Mouse (Mus musculus) limb, embryonic 14.5 days (tissue): Measurements from ENCODE around the gene Kel. TPM values are rescaled to one million over a fixed set of nuclear protein-coding genes. Genes with fewer than 3 reads are reported as not detected.

Source experiments
- ATAC-seq: fragments of 200-750 bp; cut with Nextera tagmentation; 2 replicates; pipeline ENCODE4 v1.8.0; 2017; ENCODE audit warnings: low read depth, moderate number of reproducible peaks, moderate TSS enrichment; ENCODE audit not compliant: low FRiP score
- DNase-seq: peaks from one replicate; pipeline ENCODE4 v3.0.0-alpha.2; 2015; ENCODE audit warnings: low spot score
- H3K27ac ChIP-seq: fragments of 300-500 bp; sonication (generic); replicated peaks from 2 replicates; pipeline ENCODE4 v1.5.1; 2014; ENCODE audit warnings: low read depth, mild to moderate bottlenecking, low read length, moderate library complexity, mixed read lengths
- H3K27me3 ChIP-seq: fragments of 300-500 bp; sonication (generic); 2 replicates; pipeline ENCODE4 v1.6.1; 2014; ENCODE audit warnings: low read length, mixed read lengths; ENCODE audit not compliant: control insufficient read depth, insufficient read depth
- H3K36me3 ChIP-seq: fragments of 300-500 bp; sonication (generic); 2 replicates; pipeline ENCODE4 v1.6.1; 2014; ENCODE audit warnings: mild to moderate bottlenecking, low read length, moderate library complexity, mixed read lengths; ENCODE audit not compliant: control insufficient read depth, insufficient read depth
- H3K4me1 ChIP-seq: fragments of 300-500 bp; sonication (generic); 2 replicates; pipeline ENCODE4 v1.6.1; 2014; ENCODE audit warnings: antibody characterized with exemption, low read length, mixed read lengths; ENCODE audit not compliant: control insufficient read depth, insufficient read depth
- H3K4me2 ChIP-seq: fragments of 300-500 bp; sonication (generic); replicated peaks from 2 replicates; pipeline ENCODE4 v1.6.1; 2014; ENCODE audit warnings: low read depth, mild to moderate bottlenecking, low read length, moderate library complexity; ENCODE audit not compliant: severe bottlenecking
- H3K4me3 ChIP-seq: fragments of 300-500 bp; sonication (generic); replicated peaks from 2 replicates; pipeline ENCODE4 v1.5.1; 2014; ENCODE audit warnings: low read length
- H3K9ac ChIP-seq: fragments of 300-500 bp; sonication (generic); 2 replicates; pipeline ENCODE4 v1.6.1; 2014; ENCODE audit warnings: mild to moderate bottlenecking, low read depth, low read length, moderate library complexity; ENCODE audit not compliant: severe bottlenecking
- H3K9me3 ChIP-seq: fragments of 300-500 bp; sonication (generic); 2 replicates; pipeline ENCODE4 v1.6.1; 2016; ENCODE audit warnings: low read length; ENCODE audit not compliant: control insufficient read depth
- POLR2A ChIP-seq: fragments of 200-500 bp; IDR thresholded peaks from 2 replicates; pipeline ENCODE4 v1.8.0; 2012; ENCODE audit warnings: inconsistent platforms, mild to moderate bottlenecking, moderate library complexity, borderline replicate concordance; ENCODE audit not compliant: insufficient read depth, insufficient read length; ENCODE audit errors: extremely low read depth
- WGBS: fragments of 180-500 bp; shearing (Covaris S2); extraction: QIAGEN DNeasy Blood & Tissue Kit; methylation state at CpG from one replicate; pipeline ENCODE4 v1.1.7; 2014; 5-methylcytosine and 5-hydroxymethylcytosine counted together
- polyA plus RNA-seq, 2 experiments: library from polyadenylated mRNA; depleted of rRNA in 1 of 2; stranded (reverse) in 1 of 2; unstranded in 1 of 2; fragments of >200 nt; fragmentation: Nextera tagmentation in 1 of 2; extraction: Ambion mirVana in 1 of 2; gene quantifications; 2 replicates each; pipeline versions ENCODE4 v1.2.1 to v1.2.3; 2012 to 2014

Kel gene
- polyA plus RNA-seq, 2 experiments = 0.56 to 2.5 TPM

DNA sequence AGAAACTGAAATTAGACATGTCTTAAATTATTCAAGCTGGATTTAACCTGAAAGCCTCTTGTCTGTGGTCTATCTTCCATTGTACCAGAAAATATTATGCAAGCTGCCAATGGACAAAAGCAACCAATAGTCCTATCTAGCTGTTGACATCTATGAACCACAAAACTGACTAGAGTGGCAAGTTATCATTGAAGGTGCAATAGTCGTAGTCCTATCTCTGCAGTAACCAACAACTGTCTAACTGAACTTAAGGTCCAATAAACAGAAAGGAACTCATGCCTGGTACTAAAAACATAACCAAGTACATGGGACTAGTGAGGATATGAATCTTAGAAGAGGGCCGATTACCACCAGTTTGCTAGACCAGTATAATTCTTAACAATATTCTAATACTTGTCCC is 27.6 kb downstream of the Kel start:
- no peak for TF ChIP-seq POLR2A
- WGBS = 94% methylated on average over 2 of the region's 2 CpGs

DNA sequence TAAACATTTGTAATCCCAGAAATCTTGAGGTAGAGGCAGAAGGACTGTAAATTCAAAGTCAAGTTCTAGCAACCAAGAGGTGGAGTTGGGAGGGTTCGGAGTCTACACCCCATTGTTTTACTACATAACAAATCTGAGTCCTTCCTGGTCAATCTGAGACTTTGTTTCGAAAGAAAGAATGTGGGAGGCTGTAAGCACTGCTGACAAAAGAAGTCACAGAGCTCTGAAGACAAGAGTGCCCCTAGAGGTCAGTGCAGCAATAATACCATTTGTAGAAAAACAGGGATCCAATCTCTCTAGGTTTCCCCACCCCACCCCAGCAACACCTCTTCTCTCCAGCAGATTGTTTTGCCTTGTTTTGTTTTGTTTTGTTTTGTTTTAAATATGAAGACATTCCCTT is 41.8 kb downstream of the Kel start:
- TF ChIP-seq POLR2A = no peak
- H3K9ac ChIP-seq = no peak overlapping the region
- no peak overlapping the region for H3K27ac ChIP-seq
- ATAC-seq (no peak), DNase-seq (no peak)
- no peaks in the 10 kb centered on the region for H3K36me3 ChIP-seq
- WGBS = 36% methylated on average over 2 of the region's 2 CpGs
- no peaks in the 10 kb centered on the region for H3K27me3 ChIP-seq
- no peak overlapping the region for H3K4me3 ChIP-seq
- no peaks in the 10 kb centered on the region for H3K4me1 ChIP-seq
- H3K9me3 ChIP-seq = no peaks in the 10 kb centered on the region
- H3K4me2 ChIP-seq = no peak overlapping the region

More for the DNA sequence above, 27.6 kb downstream of the Kel start:
- Histone ChIP-seq H3K36me3 (no peaks in the 10 kb centered on the region), H3K9ac (no peak overlapping the region), H3K27ac (no peak overlapping the region), H3K4me3 (no peak overlapping the region), H3K27me3 (no peaks in the 10 kb centered on the region), H3K4me2 (no peak overlapping the region), H3K9me3 (no peaks in the 10 kb centered on the region), H3K4me1 (no peaks in the 10 kb centered on the region)
- ATAC-seq (no peak), DNase-seq (no peak)

DNA sequence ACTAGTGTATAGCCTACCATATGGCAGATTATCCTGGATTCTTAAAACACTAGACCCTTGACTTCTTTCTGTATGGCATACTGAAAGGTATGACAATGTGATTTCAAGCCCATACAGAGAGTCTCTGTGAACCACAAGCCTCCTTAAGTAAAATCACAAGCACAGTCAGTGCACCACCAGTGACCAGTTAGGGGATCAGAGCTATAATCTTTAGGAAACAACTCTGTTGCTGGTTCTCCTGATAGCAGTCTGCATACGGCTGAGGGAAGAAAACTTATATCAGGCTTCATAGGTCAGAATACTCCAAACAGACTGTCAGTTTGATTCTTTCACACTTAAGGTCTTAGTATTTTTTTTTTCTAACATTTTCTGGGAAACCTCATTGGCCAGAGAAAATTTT is 45.7 kb downstream of the Kel start:
- H3K9me3 ChIP-seq = no peaks in the 10 kb centered on the region
- 88% methylated on average over 1 of the region's 1 CpGs for WGBS
- no peak overlapping the region for H3K9ac ChIP-seq
- ATAC-seq (no peak), DNase-seq (no peak)
- no peaks in the 10 kb centered on the region for H3K4me1 ChIP-seq
- no peak overlapping the region for H3K4me2 ChIP-seq
- no peak overlapping the region for H3K4me3 ChIP-seq
- no peaks in the 10 kb centered on the region for H3K36me3 ChIP-seq
- no peaks in the 10 kb centered on the region for H3K27me3 ChIP-seq
- H3K27ac ChIP-seq = no peak overlapping the region
- TF ChIP-seq POLR2A = no peak

DNA sequence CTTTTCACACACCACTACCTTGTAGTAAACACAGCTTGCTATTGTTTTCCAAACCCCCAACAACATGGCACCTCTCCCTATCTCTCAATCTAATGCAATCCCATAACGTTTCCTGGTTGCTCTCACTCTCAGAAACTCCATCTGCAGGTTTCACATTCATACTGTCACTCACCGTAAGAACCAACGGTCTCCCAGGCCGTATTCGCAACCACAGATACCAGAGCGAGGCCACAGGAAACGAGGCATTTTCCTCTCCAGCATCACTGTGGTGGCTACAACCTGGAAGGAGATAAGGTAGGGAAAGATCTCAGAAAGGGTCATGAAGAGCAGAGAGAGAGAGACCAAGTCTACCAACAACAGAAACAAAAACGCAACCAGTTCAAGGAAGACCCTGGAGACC is 49.5 kb downstream of the Kel start:
- H3K4me2 ChIP-seq = no peak overlapping the region
- WGBS = 89% methylated on average over 8 of the region's 8 CpGs
- no peak overlapping the region for H3K9ac ChIP-seq
- DNase-seq (no peak), ATAC-seq (no peak)
- no peak for TF ChIP-seq POLR2A
- H3K4me1 ChIP-seq = no peaks in the 10 kb centered on the region
- H3K27ac ChIP-seq = no peak overlapping the region
- H3K4me3 ChIP-seq = no peak overlapping the region
- no peaks in the 10 kb centered on the region for H3K9me3 ChIP-seq
- no peaks in the 10 kb centered on the region for H3K36me3 ChIP-seq
- H3K27me3 ChIP-seq = no peaks in the 10 kb centered on the region

DNA sequence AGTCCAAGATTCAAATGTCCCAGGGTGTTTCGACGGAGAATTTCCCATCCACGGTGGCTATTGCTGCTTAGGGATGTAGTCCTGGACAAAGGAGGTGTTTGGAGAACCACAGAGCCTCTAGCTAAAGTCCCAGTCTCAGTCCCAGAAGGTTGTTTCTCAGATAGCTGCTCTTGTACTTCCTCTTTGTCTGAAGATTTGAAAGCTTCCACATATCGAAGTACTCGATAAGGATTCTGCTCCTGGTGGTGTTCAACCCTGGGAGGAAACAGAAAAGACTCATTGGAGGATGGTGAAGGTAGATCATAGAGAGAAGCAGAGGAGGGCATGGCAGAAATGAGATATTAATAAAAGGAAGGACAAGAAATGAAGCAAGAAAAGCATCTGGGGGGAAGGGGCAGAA is 51.0 kb downstream of the Kel start:
- no peak for DNase-seq
- Histone ChIP-seq H3K4me2 (no peak overlapping the region), H3K36me3 (no peaks in the 10 kb centered on the region), H3K27me3 (no peaks in the 10 kb centered on the region), H3K27ac (no peak overlapping the region), H3K9ac (no peak overlapping the region), H3K4me3 (no peak overlapping the region), H3K9me3 (no peaks in the 10 kb centered on the region), H3K4me1 (no peaks in the 10 kb centered on the region)
- no peak for ATAC-seq
- no peak for TF ChIP-seq POLR2A
- WGBS = 97% methylated on average over 5 of the region's 5 CpGs

DNA sequence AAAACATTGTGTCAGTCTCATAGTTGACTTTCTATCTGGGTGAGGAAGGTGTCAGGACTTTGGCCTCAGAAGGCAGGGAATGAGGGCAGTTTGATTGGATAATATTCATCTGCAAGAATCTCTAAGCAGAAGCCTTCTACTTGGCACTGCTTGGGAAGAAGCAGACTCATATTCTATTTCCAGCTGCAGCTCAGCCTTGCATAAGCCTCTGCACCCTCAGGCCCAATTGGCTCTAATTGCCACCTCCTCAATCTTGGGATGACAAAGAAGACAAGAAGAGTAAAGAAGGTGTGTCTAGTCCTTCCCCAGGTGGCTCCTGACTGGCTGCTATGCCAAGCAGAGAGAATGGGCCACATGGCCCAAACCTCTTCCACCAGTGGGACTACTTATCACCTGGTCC is 57.5 kb downstream of the Kel start:
- Histone ChIP-seq H3K4me1 (no peaks in the 10 kb centered on the region), H3K36me3 (no peaks in the 10 kb centered on the region), H3K9ac (no peak overlapping the region), H3K9me3 (no peaks in the 10 kb centered on the region), H3K27ac (no peak overlapping the region), H3K4me2 (no peak overlapping the region), H3K27me3 (no peaks in the 10 kb centered on the region), H3K4me3 (no peak overlapping the region)
- TF ChIP-seq POLR2A = no peak
- no peak for DNase-seq
- ATAC-seq = no peak
